Mouse (Mus musculus): ENCODE data around the gene Hacd2. TPM values are rescaled to one million over a fixed set of nuclear protein-coding genes. Genes with fewer than 3 reads are reported as not detected.

The Hacd2 gene
- polyA plus RNA-seq, 1 experiment from 2014 or later, result 101 TPM

GRCm38 (mm10) chr16:35046081-35046775, 24.0 kb downstream of the Hacd2 start:
- Histone ChIP-seq H3K9me3 (no peaks in the 10 kb centered on the region), H3K27ac (no peak overlapping the region), H3K27me3 (ENCODE audit: insufficient read depth, poor library complexity, severe bottlenecking) (no peaks in the 10 kb centered on the region), H3K4me1 (peaks cover 4% of the 10 kb centered on the region; the same call in 1 of the 2 replicates), H3K4me3 (no peak overlapping the region), H3K36me3 (peaks cover 10% of the 10 kb centered on the region; the same call in 1 of the 2 replicates)
- DNase-seq (ENCODE audit: low spot score), result no peak
- 87% methylated on average over 6 of the region's 6 CpGs for WGBS

- H3K36me3 ChIP-seq, result peaks cover 3% of the 10 kb centered on the region; the same call in 1 of the 2 replicates
- no peaks in the 10 kb centered on the region for H3K9me3 ChIP-seq
- H3K27me3 ChIP-seq (ENCODE audit: insufficient read depth, poor library complexity, severe bottlenecking), result no peaks in the 10 kb centered on the region
- no peak for DNase-seq (ENCODE audit: low spot score)
- peaks cover 4% of the 10 kb centered on the region; the same call in 1 of the 2 replicates for H3K4me1 ChIP-seq
- H3K4me3 ChIP-seq, result no peak overlapping the region
- 89% methylated on average over 6 of the region's 6 CpGs for WGBS
- H3K27ac ChIP-seq, result no peak overlapping the region
These were observed 25.2 kb downstream of the Hacd2 start for GRCm38 (mm10) chr16:35047272-35047969.

- no peak for DNase-seq (ENCODE audit: low spot score)
- Histone ChIP-seq H3K27me3 (ENCODE audit: insufficient read depth, poor library complexity, severe bottlenecking) (no peaks in the 10 kb centered on the region), H3K4me1 (peaks cover 4% of the 10 kb centered on the region; the same call in 1 of the 2 replicates), H3K4me3 (no peak overlapping the region), H3K9me3 (no peaks in the 10 kb centered on the region), H3K27ac (no peak overlapping the region), H3K36me3 (no peaks in the 10 kb centered on the region)
- 66% methylated on average over 5 of the region's 5 CpGs for WGBS
These were observed 28.8 kb downstream of the Hacd2 start for GRCm38 (mm10) chr16:35051066-35051465.

GRCm38 (mm10) chr16:35052191-35052590, 30.0 kb downstream of the Hacd2 start:
- Histone ChIP-seq H3K9me3 (no peaks in the 10 kb centered on the region), H3K4me1 (peaks cover 4% of the 10 kb centered on the region; the same call in 1 of the 2 replicates), H3K27ac (no peak overlapping the region), H3K36me3 (no peaks in the 10 kb centered on the region), H3K27me3 (ENCODE audit: insufficient read depth, poor library complexity, severe bottlenecking) (no peaks in the 10 kb centered on the region), H3K4me3 (no peak overlapping the region)
- 92% methylated on average over 1 of the region's 1 CpGs for WGBS
- no peak for DNase-seq (ENCODE audit: low spot score)

GRCm38 (mm10) chr16:35054432-35055193, 32.4 kb downstream of the Hacd2 start:
- WGBS, result 87% methylated on average over 8 of the region's 8 CpGs
- Histone ChIP-seq H3K36me3 (0 out of 2 replicates have a peak, but pooled peaks cover 3% of the 10 kb centered on the region), H3K27me3 (ENCODE audit: insufficient read depth, poor library complexity, severe bottlenecking) (no peaks in the 10 kb centered on the region), H3K27ac (no peak overlapping the region), H3K4me1 (no peaks in the 10 kb centered on the region), H3K4me3 (no peak overlapping the region), H3K9me3 (no peaks in the 10 kb centered on the region)
- no peak for DNase-seq (ENCODE audit: low spot score)

GRCm38 (mm10) chr16:35055194-35055506, 32.9 kb downstream of the Hacd2 start:
- Histone ChIP-seq H3K27me3 (ENCODE audit: insufficient read depth, poor library complexity, severe bottlenecking) (no peaks in the 10 kb centered on the region), H3K4me3 (no peak overlapping the region), H3K36me3 (0 out of 2 replicates have a peak, but pooled peaks cover 3% of the 10 kb centered on the region), H3K4me1 (no peaks in the 10 kb centered on the region), H3K27ac (no peak overlapping the region), H3K9me3 (no peaks in the 10 kb centered on the region)
- DNase-seq (ENCODE audit: low spot score), result no peak
- WGBS, result 79% methylated on average over 1 of the region's 1 CpGs

- no peaks in the 10 kb centered on the region for H3K4me1 ChIP-seq
- 0 out of 2 replicates have a peak, but pooled peaks cover 3% of the 10 kb centered on the region for H3K36me3 ChIP-seq
- DNase-seq (ENCODE audit: low spot score), result no peak
- H3K27ac ChIP-seq, result no peak overlapping the region
- 96% methylated on average over 1 of the region's 1 CpGs for WGBS
- no peak overlapping the region for H3K4me3 ChIP-seq
- no peaks in the 10 kb centered on the region for H3K27me3 ChIP-seq (ENCODE audit: insufficient read depth, poor library complexity, severe bottlenecking)
- no peaks in the 10 kb centered on the region for H3K9me3 ChIP-seq
These were observed 33.6 kb downstream of the Hacd2 start for GRCm38 (mm10) chr16:35055861-35056260.

GRCm38 (mm10) chr16:35056306-35056705, 34.1 kb downstream of the Hacd2 start:
- H3K36me3 ChIP-seq, result 0 out of 2 replicates have a peak, but pooled peaks cover 3% of the 10 kb centered on the region
- no peak for DNase-seq (ENCODE audit: low spot score)
- H3K9me3 ChIP-seq, result no peaks in the 10 kb centered on the region
- no peaks in the 10 kb centered on the region for H3K4me1 ChIP-seq
- H3K27me3 ChIP-seq (ENCODE audit: insufficient read depth, poor library complexity, severe bottlenecking), result no peaks in the 10 kb centered on the region
- no peak overlapping the region for H3K4me3 ChIP-seq
- H3K27ac ChIP-seq, result no peak overlapping the region
- WGBS, result 34% methylated on average over 5 of the region's 5 CpGs

GRCm38 (mm10) chr16:35056786-35057185, 34.6 kb downstream of the Hacd2 start:
- no peak overlapping the region for H3K27ac ChIP-seq
- 87% methylated on average over 3 of the region's 3 CpGs for WGBS

GRCm38 (mm10) chr16:35061017-35061416, 38.8 kb downstream of the Hacd2 start:
- WGBS, result 59% methylated on average over 2 of the region's 2 CpGs
- DNase-seq (ENCODE audit: low spot score), result no peak
- peaks cover 4% of the 10 kb centered on the region; the same call in 1 of the 2 replicates for H3K4me1 ChIP-seq
- no peak overlapping the region for H3K4me3 ChIP-seq
- H3K27ac ChIP-seq, result no peak overlapping the region
- no peaks in the 10 kb centered on the region for H3K27me3 ChIP-seq (ENCODE audit: insufficient read depth, poor library complexity, severe bottlenecking)
- H3K36me3 ChIP-seq, result peaks cover 3% of the 10 kb centered on the region; the same call in 1 of the 2 replicates
- no peaks in the 10 kb centered on the region for H3K9me3 ChIP-seq

More at GRCm38 (mm10) chr16:35056786-35057185, 34.6 kb downstream of the Hacd2 start:
- Histone ChIP-seq H3K27me3 (ENCODE audit: insufficient read depth, poor library complexity, severe bottlenecking) (no peaks in the 10 kb centered on the region), H3K36me3 (0 out of 2 replicates have a peak, but pooled peaks cover 3% of the 10 kb centered on the region), H3K4me3 (no peak overlapping the region), H3K4me1 (no peaks in the 10 kb centered on the region), H3K9me3 (no peaks in the 10 kb centered on the region)
- DNase-seq (ENCODE audit: low spot score), result no peak

GRCm38 (mm10) chr16:35065724-35066123, 43.5 kb downstream of the Hacd2 start:
- 92% methylated on average over 6 of the region's 6 CpGs for WGBS

GRCm38 (mm10) chr16:35067095-35067494, 44.9 kb downstream of the Hacd2 start:
- H3K9me3 ChIP-seq, result no peaks in the 10 kb centered on the region
- no peak overlapping the region for H3K4me3 ChIP-seq
- no peak overlapping the region for H3K27ac ChIP-seq
- 44% methylated on average over 8 of the region's 8 CpGs for WGBS
- H3K4me1 ChIP-seq, result peaks cover 19% of the 10 kb centered on the region
- H3K36me3 ChIP-seq, result no peaks in the 10 kb centered on the region; the same call in 1 of the 2 replicates
- DNase-seq (ENCODE audit: low spot score), result no peak
- H3K27me3 ChIP-seq (ENCODE audit: insufficient read depth, poor library complexity, severe bottlenecking), result no peaks in the 10 kb centered on the region

More at GRCm38 (mm10) chr16:35065724-35066123, 43.5 kb downstream of the Hacd2 start:
- no peak for DNase-seq (ENCODE audit: low spot score)
- Histone ChIP-seq H3K4me3 (no peak overlapping the region), H3K4me1 (peaks cover 19% of the 10 kb centered on the region), H3K36me3 (no peaks in the 10 kb centered on the region; the same call in 1 of the 2 replicates), H3K9me3 (no peaks in the 10 kb centered on the region), H3K27me3 (ENCODE audit: insufficient read depth, poor library complexity, severe bottlenecking) (no peaks in the 10 kb centered on the region), H3K27ac (no peak overlapping the region)
